Mouse (Mus musculus) adrenal gland, postnatal 4 days (tissue): ENCODE results near the gene Plekhg1. TPM values are rescaled to one million over a fixed set of nuclear protein-coding genes. Genes with fewer than 3 reads are reported as not detected.

Source experiments
- DNase-seq, 2 experiments: peaks; one replicate each; pipeline ENCODE4 v3.0.0; 2021 to 2022; ENCODE audit warnings: low spot score in 2 of 2, mixed read lengths in 2 of 2
- total RNA-seq, 2 experiments: library from RNA; stranded (reverse); gene quantifications; 2 replicates each; pipeline ENCODE4 v1.2.3; 2021

The Plekhg1 gene
- total RNA-seq, 2 experiments from 2014 or later: 12.0 to 15.4 TPM

GRCm38 (mm10) chr10:3873467-3873866, 133.3 kb downstream of the Plekhg1 start:
- DNase-seq: no peak

DNA sequence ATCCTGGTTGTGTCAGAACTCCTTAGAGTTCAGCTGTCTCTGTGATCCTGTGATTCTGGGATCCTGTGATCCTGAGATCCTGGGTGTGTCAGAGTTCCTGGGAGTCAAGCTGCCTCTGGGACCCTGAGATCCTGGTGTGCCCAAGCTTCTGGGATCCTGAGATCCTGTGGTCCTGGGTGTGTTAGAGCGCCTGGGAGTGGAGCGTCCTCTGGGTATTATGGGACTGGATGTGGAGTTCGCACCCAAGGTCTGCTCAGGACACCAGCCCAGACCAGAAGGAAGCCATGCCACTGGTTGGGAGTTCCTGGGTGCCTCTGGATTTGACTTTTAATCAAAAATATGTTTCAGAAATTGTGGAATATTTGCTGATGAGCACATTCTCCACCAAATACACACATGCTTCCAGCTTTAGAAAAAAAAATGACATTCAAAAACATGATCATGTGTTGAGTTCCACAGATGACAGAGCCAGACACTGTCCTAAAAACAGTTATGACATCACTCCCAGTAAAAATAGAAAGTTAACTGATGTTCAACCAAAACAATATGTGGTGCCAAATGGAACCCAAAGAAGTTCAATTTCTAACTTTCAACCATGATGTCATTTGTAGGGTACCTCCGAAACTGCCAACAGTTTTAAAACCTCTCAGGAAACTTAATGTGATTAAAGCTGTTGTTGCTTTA, 137.8 kb downstream of the Plekhg1 start:
- no peak for DNase-seq

GRCm38 (mm10) chr10:3881179-3881578, 141.0 kb downstream of the Plekhg1 start:
- DNase-seq: no peak

DNA sequence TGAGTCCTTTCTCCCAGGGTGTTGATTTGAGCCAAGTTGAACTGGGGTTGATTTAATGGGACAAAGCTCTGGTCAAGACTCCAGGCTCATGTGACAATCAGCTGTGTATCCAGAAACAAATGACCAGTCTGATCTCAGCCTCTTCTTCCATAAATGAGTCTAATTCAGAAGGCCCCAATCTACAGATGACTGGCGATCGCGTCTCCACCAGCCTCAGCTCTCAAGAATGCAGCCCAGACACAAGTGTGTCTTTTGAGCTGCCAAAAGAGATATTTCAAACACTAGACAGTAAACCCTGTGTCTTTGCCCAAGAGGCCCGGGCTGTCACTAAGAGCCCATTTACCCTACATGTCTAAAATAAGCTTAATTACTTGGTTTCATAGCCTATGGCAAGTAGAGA, 148.3 kb downstream of the Plekhg1 start:
- DNase-seq: no peak

DNA sequence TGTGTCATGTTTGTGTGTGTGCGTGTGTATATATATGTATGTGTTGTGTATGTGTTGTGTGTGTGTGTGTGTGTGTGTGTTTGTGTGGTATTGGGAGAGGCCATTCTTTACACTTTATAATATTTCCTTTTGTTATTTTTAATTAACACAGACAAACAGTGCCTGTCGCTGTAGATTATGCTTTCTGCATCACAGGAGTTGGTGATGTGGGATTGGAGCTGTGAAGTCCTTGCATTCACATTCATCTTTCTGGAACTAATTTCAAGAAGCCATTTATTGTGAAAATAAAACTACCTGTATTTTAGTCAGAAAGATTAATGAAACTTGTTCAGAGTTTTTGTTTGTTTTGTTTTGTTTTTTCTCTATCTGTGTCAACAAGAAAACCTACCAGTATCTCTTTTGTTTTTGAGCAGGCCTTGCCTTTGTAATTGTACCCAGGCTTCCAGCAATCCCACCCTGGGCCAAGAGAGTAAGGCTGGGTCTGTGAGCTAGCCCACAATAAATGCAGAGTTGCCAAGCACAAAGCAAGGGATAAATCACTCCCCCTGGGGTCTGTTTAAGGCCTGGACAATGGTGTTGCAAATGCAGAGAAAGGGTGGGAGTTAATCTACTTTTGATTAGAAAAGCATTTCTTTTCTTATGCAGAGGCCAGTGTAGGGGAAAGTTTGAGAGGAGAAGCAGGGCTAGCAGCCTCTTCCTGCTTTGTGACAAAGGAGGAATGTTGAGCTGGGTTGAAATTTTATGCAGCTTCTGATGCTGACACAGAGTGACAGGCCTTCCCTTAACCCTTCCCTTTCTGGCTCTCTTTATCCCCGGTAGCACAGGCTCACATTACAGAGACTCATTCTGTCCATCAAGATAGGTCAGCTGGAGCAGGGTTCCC, 151.5 kb downstream of the Plekhg1 start:
- DNase-seq: no peak

- no peak for DNase-seq
Measured at GRCm38 (mm10) chr10:3892368-3892767, 152.2 kb downstream of the Plekhg1 start.

GRCm38 (mm10) chr10:3898068-3898467, 157.9 kb downstream of the Plekhg1 start:
- no peak for DNase-seq

DNA sequence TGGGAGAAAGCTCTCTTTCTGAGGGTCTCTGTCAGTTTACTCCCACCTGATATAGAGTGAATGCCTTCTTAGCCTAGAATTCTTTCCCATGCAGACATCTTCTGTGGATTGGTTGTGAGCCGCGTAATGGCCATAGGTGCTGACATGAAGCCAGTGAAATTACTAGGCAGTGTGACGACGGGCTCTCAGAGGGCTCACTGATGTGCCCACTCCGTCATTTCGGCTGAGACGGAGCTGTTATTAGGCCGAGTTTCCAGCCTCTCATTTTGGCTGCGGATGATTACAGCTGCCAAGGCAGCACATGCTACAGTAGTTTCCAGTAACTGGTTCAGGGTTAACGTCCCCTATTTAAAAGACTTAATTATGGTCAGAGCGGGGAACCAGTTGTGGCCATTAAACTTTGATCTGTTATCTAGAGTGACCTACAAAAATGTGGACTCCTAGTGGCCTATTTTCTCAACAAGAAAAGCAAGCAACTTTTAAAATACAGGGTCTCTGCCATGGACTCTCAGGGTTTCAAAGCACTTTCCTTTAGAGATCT, 160.3 kb downstream of the Plekhg1 start:
- DNase-seq: no peak

GRCm38 (mm10) chr10:3905747-3906146, 165.6 kb downstream of the Plekhg1 start:
- DNase-seq: no peak

DNA sequence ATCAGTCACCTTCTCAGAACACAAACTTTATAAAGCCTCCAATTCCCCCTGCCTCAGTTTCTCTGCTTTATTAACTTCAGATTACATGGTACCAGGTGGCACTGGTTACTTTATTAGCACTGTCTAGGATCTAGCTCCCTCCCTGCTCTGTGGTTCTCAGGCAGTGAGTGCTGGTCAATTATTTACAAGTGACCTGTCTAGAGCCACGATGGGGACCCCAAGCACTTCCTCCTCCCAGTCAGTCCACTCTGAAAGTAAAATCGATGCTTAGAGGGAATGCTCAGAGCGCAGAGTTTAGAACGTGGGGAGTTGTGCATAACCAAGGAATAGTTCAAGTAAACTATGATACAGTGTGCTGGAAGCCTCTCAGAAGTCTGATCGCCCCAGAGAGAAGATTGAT, 173.9 kb downstream of the Plekhg1 start:
- no peak for DNase-seq

DNA sequence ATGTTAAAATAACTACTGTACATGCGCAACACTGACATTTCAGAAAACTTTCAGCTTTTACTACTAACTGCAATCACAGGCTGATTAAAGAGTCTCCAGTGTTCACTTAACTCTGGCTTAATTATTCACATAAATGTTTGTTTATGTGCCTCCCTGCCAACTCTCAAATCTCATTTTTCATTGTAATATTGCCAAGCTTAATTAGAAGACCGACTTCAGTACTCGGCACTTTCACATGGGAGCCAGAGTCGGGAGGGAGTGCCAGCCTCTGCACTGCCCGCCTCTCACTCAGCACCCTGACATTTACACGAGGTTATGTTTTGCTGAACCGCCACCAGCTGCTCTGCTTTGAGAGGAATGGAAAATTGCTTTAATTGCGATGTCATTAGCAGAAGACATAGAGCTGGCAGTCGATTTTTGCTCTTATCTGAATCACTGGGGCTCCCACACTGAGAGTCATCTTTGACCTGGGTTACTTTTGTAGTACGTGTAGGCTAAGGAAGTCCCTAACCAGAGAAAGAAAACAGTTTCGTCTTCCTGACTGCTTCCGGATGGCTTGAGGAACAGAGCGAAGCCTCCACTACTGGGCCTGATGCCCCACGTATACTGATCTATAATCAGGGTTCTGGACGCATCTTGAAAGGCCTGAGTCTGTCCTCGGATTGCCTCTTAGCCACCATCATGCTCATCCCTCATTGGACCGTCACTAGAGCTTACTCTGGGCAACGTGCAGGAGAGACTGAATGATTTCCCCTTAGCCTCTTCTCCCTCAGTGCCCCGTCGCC, 180.4 kb downstream of the Plekhg1 start:
- no peak for DNase-seq

DNA sequence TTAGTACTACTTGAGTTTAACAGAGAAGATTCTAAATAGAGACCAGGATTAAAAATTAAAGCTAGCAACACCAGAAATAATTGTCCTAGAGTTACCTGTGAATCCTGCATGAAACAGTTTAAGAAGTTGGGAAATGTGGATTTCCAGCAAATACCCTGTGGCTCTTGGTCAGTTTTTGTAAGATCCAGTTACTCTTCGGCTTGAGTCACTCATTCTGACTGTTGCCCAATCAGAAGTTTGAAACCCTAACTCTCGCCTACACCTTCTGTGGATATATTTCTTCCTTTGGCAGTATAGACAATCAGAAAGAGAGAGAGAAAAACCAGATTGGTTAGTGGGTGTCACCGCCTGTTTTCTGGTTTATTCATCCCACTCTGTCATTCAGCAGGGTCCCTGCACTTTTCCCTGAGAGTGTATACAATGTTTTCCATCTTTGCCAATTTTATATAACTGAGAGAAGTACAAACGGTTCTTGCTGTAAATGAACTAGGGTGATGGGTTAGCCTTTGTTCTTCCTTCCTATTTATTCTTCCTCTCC, 187.9 kb downstream of the Plekhg1 start:
- no peak for DNase-seq

DNA sequence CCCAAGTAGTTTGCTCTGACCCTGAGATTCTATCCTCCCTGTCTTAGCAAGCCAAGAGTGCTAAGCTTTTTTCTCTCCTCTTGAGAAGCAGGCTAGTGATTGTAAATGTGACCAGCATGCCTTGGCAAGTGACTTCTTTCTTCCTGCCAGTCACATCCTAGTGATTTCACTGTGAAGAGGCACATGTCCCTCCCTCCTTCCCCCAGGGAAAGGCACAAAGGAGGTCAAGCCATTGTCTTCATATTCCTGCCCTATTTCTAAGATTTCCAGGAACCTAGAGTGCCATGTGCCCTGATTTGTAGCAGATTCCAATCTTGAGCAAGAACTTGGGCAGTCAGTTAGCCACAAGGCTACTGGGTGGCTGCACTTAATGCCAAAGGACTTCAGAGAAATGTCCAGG, 191.7 kb downstream of the Plekhg1 start:
- no peak for DNase-seq

DNA sequence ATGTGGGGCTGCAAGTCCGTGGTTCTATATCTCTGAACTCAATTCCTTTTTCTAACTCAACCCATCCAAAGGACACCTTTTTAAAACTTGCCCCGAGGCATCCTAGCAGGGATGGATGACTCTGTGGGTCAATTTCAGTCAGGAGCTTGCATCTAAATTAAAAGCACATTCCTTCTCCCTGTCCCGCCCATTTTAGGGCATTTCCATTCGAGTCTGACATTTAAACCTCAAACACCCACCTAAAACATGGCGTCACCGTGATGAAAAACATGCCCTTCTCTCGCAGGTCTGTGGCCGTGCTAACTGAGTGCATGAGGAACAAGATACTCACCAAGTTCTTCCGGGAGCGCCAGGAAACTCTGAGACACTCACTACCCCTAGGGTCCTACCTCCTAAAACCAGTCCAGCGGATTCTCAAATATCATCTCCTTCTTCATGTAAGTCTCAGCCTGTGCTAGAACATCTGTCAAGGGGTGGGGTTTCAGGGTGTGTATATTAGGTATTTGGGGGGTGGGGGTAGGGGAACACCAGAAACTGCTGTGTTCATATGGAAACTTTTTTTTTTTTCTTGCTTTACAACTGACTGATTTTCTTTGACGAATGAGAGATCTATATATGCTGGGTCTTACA, 193.3 kb downstream of the Plekhg1 start:
- DNase-seq: no peak

GRCm38 (mm10) chr10:3936864-3937263, 196.7 kb downstream of the Plekhg1 start:
- DNase-seq: no peak

DNA sequence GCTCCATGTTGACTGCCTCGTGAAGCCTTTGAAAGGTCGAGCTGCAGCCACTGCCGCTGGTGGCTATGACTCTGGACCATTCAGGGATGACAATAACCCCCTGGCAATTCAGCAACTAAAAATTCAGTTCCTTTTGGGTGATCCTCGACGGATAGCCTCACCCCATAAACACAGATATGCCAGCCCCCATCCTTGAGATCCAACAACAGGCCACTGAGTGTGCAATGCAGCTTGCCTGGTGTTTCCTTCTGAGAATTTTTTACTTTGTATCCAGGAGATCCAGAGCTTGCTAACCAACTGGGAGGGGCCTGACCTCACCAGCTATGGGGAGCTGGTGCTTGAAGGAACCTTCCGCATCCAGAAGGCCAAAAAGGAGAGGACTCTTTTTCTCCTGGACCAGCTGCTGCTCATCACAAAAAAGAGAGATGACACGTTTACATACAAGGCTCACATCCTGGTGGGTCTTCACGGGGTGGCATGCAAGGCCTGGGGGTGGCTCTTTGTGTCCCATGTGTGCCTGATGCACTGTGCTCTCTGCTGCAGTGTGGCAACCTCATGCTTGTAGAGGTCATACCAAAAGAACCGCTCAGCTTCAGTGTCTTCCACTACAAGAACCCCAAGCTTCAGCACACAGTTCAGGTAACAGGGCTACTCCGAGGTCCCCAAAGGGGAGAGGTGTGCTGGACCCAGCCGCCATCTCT, 199.9 kb downstream of the Plekhg1 start:
- no peak for DNase-seq

- DNase-seq: no peak
Measured at GRCm38 (mm10) chr10:3940596-3940975, 200.4 kb downstream of the Plekhg1 start.

- DNase-seq: no peak
Measured at GRCm38 (mm10) chr10:3941054-3941757, 201.0 kb downstream of the Plekhg1 start.

DNA sequence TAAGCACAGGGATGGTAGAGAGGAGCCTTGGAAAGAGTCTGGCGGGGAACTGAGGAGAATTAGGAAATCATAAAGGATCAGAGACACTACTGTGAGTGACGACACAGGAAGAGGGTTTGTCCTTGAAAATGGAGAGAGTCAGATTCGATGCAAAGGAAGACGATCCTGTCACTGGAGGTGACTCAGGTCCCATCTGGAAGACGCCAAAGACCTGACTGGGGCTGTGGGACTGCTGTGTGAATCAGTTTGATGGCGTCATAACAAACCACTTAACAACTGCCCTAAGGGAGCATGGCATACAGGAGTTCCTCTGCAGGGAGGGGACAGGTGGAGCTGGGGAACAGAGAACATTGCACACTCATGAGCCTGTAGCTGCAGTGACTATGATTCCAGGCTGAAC, 202.1 kb downstream of the Plekhg1 start:
- no peak for DNase-seq
